Mouse (Mus musculus) stomach, embryonic 15.5 days (tissue): ENCODE results near the gene Enho. TPM values are rescaled to one million over a fixed set of nuclear protein-coding genes. Genes with fewer than 3 reads are reported as not detected.
A peak's percentile ranks its signal among the peaks of the same experiment; 100 is the strongest.

Source experiments
- ATAC-seq: fragments of 200-750 bp; cut with Nextera tagmentation; 2 replicates; pipeline ENCODE4 v1.8.0; 2017; ENCODE audit warnings: low read depth, moderate number of reproducible peaks, moderate TSS enrichment; ENCODE audit not compliant: insufficient read depth, low FRiP score
- H3K27ac ChIP-seq: fragments of 300-500 bp; sonication (generic); 2 replicates; pipeline ENCODE4 v1.5.1; 2015; ENCODE audit warnings: mild to moderate bottlenecking, inconsistent platforms
- H3K27me3 ChIP-seq: fragments of 300-500 bp; sonication (generic); replicated peaks from 2 replicates; pipeline ENCODE4 v1.6.1; 2015; ENCODE audit warnings: inconsistent platforms
- H3K36me3 ChIP-seq: fragments of 300-500 bp; sonication (generic); 2 replicates; pipeline ENCODE4 v1.6.1; 2015; ENCODE audit warnings: inconsistent platforms
- H3K4me1 ChIP-seq: fragments of 300-500 bp; sonication (generic); 2 replicates; pipeline ENCODE4 v1.6.1; 2015; ENCODE audit warnings: inconsistent platforms
- H3K4me2 ChIP-seq: fragments of 300-500 bp; sonication (generic); 2 replicates; pipeline ENCODE4 v1.6.1; 2015; ENCODE audit warnings: mild to moderate bottlenecking, inconsistent platforms
- H3K4me3 ChIP-seq: fragments of 300-500 bp; sonication (generic); replicated peaks from 2 replicates; pipeline ENCODE4 v1.5.1; 2015; ENCODE audit warnings: inconsistent platforms
- H3K9ac ChIP-seq: fragments of 300-500 bp; sonication (generic); 2 replicates; pipeline ENCODE4 v1.6.1; 2015; ENCODE audit warnings: inconsistent platforms
- H3K9me3 ChIP-seq: fragments of 300-500 bp; sonication (generic); 2 replicates; pipeline ENCODE4 v1.6.1; 2016; ENCODE audit warnings: inconsistent platforms
- WGBS: fragments of 180-500 bp; shearing (Covaris S2); methylation state at CpG from one replicate; pipeline ENCODE4 v1.1.7; 2015; 5-methylcytosine and 5-hydroxymethylcytosine counted together
- polyA plus RNA-seq: library from polyadenylated mRNA; unstranded; fragments of >200 nt; fragmentation: Nextera tagmentation; extraction: Ambion mirVana; gene quantifications from 2 replicates; pipeline ENCODE4 v1.2.1, GENCODE M21; 2015

The Enho gene
- polyA plus RNA-seq, 1 experiment from 2014 or later = 24.0 TPM

- Histone ChIP-seq H3K4me1 (peaks cover 52% of the 10 kb centered on the region), H3K36me3 (no peaks in the 10 kb centered on the region), H3K4me3 (no peak overlapping the region), H3K9ac (no peak overlapping the region), H3K27ac (no peak overlapping the region), H3K4me2 (peak overlapping the region; percentile 16; the same call in 1 of the 2 replicates), H3K27me3 (no peaks in the 10 kb centered on the region), H3K9me3 (no peaks in the 10 kb centered on the region)
- WGBS = 43% methylated on average over 13 of the region's 13 CpGs
- ATAC-seq = peak; percentile 50; the same call in 1 of the 2 replicates
These were observed 37.0 kb upstream of the Enho start for GRCm38 (mm10) chr4:41677006-41677629.

GRCm38 (mm10) chr4:41676248-41677005 lies 36.3 kb upstream of the Enho start:
- 54% methylated on average over 17 of the region's 17 CpGs for WGBS
- no peak overlapping the region for H3K4me3 ChIP-seq
- no peaks in the 10 kb centered on the region for H3K36me3 ChIP-seq
- no peak overlapping the region for H3K9ac ChIP-seq
- peak overlapping the region; percentile 16; the same call in 1 of the 2 replicates for H3K4me2 ChIP-seq
- H3K27ac ChIP-seq = 0 out of 2 replicates have a peak overlapping the region, but pooled peaks have one; percentile 11
- H3K27me3 ChIP-seq = no peaks in the 10 kb centered on the region
- no peaks in the 10 kb centered on the region for H3K9me3 ChIP-seq
- no peak for ATAC-seq
- peaks cover 56% of the 10 kb centered on the region for H3K4me1 ChIP-seq

GRCm38 (mm10) chr4:41673186-41673585 lies 33.1 kb upstream of the Enho start:
- H3K36me3 ChIP-seq = no peaks in the 10 kb centered on the region
- no peak for ATAC-seq
- H3K27me3 ChIP-seq = no peaks in the 10 kb centered on the region
- no peak overlapping the region for H3K9ac ChIP-seq
- peaks cover 35% of the 10 kb centered on the region for H3K4me1 ChIP-seq
- no peak overlapping the region for H3K27ac ChIP-seq
- H3K4me3 ChIP-seq = no peak overlapping the region
- no peaks in the 10 kb centered on the region for H3K9me3 ChIP-seq
- WGBS = 70% methylated on average over 19 of the region's 19 CpGs
- H3K4me2 ChIP-seq = no peak overlapping the region

- Histone ChIP-seq H3K9ac (no peak overlapping the region), H3K36me3 (no peaks in the 10 kb centered on the region), H3K27me3 (no peaks in the 10 kb centered on the region), H3K4me3 (no peak overlapping the region), H3K9me3 (no peaks in the 10 kb centered on the region), H3K27ac (no peak overlapping the region; the same call in 1 of the 2 replicates), H3K4me1 (peaks cover 31% of the 10 kb centered on the region), H3K4me2 (no peak overlapping the region)
- ATAC-seq = peak; percentile 42; the same call in 1 of the 2 replicates
- 34% methylated on average over 8 of the region's 8 CpGs for WGBS
These were observed 32.4 kb upstream of the Enho start for GRCm38 (mm10) chr4:41672522-41672963.

GRCm38 (mm10) chr4:41671963-41672480 lies 31.9 kb upstream of the Enho start:
- no peak overlapping the region for H3K9ac ChIP-seq
- no peak overlapping the region for H3K4me2 ChIP-seq
- no peak overlapping the region for H3K27ac ChIP-seq
- ATAC-seq = no peak
- no peaks in the 10 kb centered on the region for H3K36me3 ChIP-seq
- H3K4me3 ChIP-seq = no peak overlapping the region
- no peaks in the 10 kb centered on the region for H3K9me3 ChIP-seq
- no peaks in the 10 kb centered on the region for H3K27me3 ChIP-seq
- WGBS = 17% methylated on average over 8 of the region's 8 CpGs
- peaks cover 25% of the 10 kb centered on the region for H3K4me1 ChIP-seq

GRCm38 (mm10) chr4:41671500-41671899 lies 31.4 kb upstream of the Enho start:
- Histone ChIP-seq H3K27ac (no peak overlapping the region), H3K9me3 (no peaks in the 10 kb centered on the region), H3K4me1 (peaks cover 22% of the 10 kb centered on the region), H3K36me3 (no peaks in the 10 kb centered on the region), H3K9ac (no peak overlapping the region), H3K4me3 (no peak overlapping the region), H3K27me3 (no peaks in the 10 kb centered on the region), H3K4me2 (no peak overlapping the region)
- WGBS = 42% methylated on average over 5 of the region's 5 CpGs
- no peak for ATAC-seq

- H3K9ac ChIP-seq = no peak overlapping the region
- no peak overlapping the region for H3K4me2 ChIP-seq
- H3K36me3 ChIP-seq = no peaks in the 10 kb centered on the region
- peaks cover 17% of the 10 kb centered on the region for H3K4me1 ChIP-seq
- H3K27me3 ChIP-seq = no peaks in the 10 kb centered on the region
- H3K27ac ChIP-seq = no peak overlapping the region
- no peak overlapping the region for H3K4me3 ChIP-seq
- 81% methylated on average over 18 of the region's 18 CpGs for WGBS
- H3K9me3 ChIP-seq = no peaks in the 10 kb centered on the region
- no peak for ATAC-seq
These were observed 30.7 kb upstream of the Enho start for GRCm38 (mm10) chr4:41670836-41671235.

- no peak overlapping the region for H3K9ac ChIP-seq
- peaks cover 31% of the 10 kb centered on the region for H3K4me1 ChIP-seq
- no peak overlapping the region for H3K27ac ChIP-seq
- H3K27me3 ChIP-seq = no peaks in the 10 kb centered on the region
- no peak overlapping the region for H3K4me2 ChIP-seq
- ATAC-seq = no peak
- WGBS = 79% methylated on average over 11 of the region's 11 CpGs
- no peaks in the 10 kb centered on the region for H3K36me3 ChIP-seq
- H3K9me3 ChIP-seq = no peaks in the 10 kb centered on the region
- H3K4me3 ChIP-seq = no peak overlapping the region
These were observed 26.5 kb upstream of the Enho start for GRCm38 (mm10) chr4:41666646-41667045.

GRCm38 (mm10) chr4:41665009-41665675 lies 25.0 kb upstream of the Enho start:
- no peak overlapping the region for H3K4me3 ChIP-seq
- no peak overlapping the region for H3K9ac ChIP-seq
- 0 out of 2 replicates have a peak, but pooled peaks have one; percentile 44 for ATAC-seq
- peaks cover 36% of the 10 kb centered on the region for H3K4me1 ChIP-seq
- 6% methylated on average over 6 of the region's 8 CpGs for WGBS
- H3K9me3 ChIP-seq = no peaks in the 10 kb centered on the region
- H3K27me3 ChIP-seq = no peaks in the 10 kb centered on the region
- peak overlapping the region; percentile 54 for H3K27ac ChIP-seq
- H3K36me3 ChIP-seq = no peaks in the 10 kb centered on the region
- H3K4me2 ChIP-seq = no peak overlapping the region; the same call in 1 of the 2 replicates

GRCm38 (mm10) chr4:41664533-41664932 lies 24.4 kb upstream of the Enho start:
- Histone ChIP-seq H3K4me3 (no peak overlapping the region), H3K4me2 (no peak overlapping the region), H3K9me3 (no peaks in the 10 kb centered on the region), H3K9ac (no peak overlapping the region), H3K27me3 (no peaks in the 10 kb centered on the region), H3K27ac (peak overlapping the region; percentile 54; the same call in 1 of the 2 replicates), H3K36me3 (no peaks in the 10 kb centered on the region), H3K4me1 (peaks cover 36% of the 10 kb centered on the region)
- 47% methylated on average over 7 of the region's 7 CpGs for WGBS
- ATAC-seq = no peak

GRCm38 (mm10) chr4:41663614-41664013 lies 23.5 kb upstream of the Enho start:
- no peak overlapping the region for H3K27ac ChIP-seq
- H3K4me3 ChIP-seq = no peak overlapping the region
- ATAC-seq = no peak
- no peaks in the 10 kb centered on the region for H3K9me3 ChIP-seq
- WGBS = 40% methylated on average over 9 of the region's 9 CpGs
- H3K9ac ChIP-seq = no peak overlapping the region
- H3K36me3 ChIP-seq = no peaks in the 10 kb centered on the region
- no peaks in the 10 kb centered on the region for H3K27me3 ChIP-seq
- no peak overlapping the region for H3K4me2 ChIP-seq
- peaks cover 36% of the 10 kb centered on the region for H3K4me1 ChIP-seq
